Mouse (Mus musculus) heart, embryonic 14.5 days (tissue): ENCODE results near the gene Fuca1. TPM values are rescaled to one million over a fixed set of nuclear protein-coding genes. Genes with fewer than 3 reads are reported as not detected.

ENCODE experiments used
- ATAC-seq: fragments of 200-750 bp; cut with Nextera tagmentation; 2 replicates; pipeline ENCODE4 v1.8.0; 2017; ENCODE audit warnings: low read depth, moderate TSS enrichment; ENCODE audit not compliant: insufficient number of reproducible peaks, insufficient read depth, low FRiP score
- H3K27ac ChIP-seq, 2 experiments: fragments of 200-500 bp in 1 of 2; fragments of 300-500 bp in 1 of 2; sonication (generic) in 1 of 2; replicated peaks in 1 of 2; 2 replicates each; pipeline ENCODE4 v1.5.1; 2012 to 2014; ENCODE audit warnings: low read depth in 2 of 2, low read length in 2 of 2, control low read depth in 1 of 2, mild to moderate bottlenecking in 1 of 2, mixed read lengths in 1 of 2; ENCODE audit not compliant: control insufficient read depth in 1 of 2, insufficient read depth in 1 of 2
- H3K27me3 ChIP-seq: fragments of 300-500 bp; sonication (generic); 2 replicates; pipeline ENCODE4 v1.6.1; 2014; ENCODE audit warnings: mild to moderate bottlenecking, low read length, control low read depth; ENCODE audit not compliant: control insufficient read depth, insufficient read depth
- H3K36me3 ChIP-seq: fragments of 300-500 bp; sonication (generic); 2 replicates; pipeline ENCODE4 v1.6.1; 2014; ENCODE audit warnings: mild to moderate bottlenecking, control low read depth, low read length, mixed read lengths; ENCODE audit not compliant: control insufficient read depth, insufficient read depth
- H3K4me1 ChIP-seq, 2 experiments: fragments of 200-500 bp in 1 of 2; fragments of 300-500 bp in 1 of 2; sonication (generic) in 1 of 2; 2 replicates each; pipeline ENCODE4 v1.6.1; 2012 to 2014; ENCODE audit warnings: low read length in 2 of 2, control low read depth in 1 of 2, mixed read lengths in 1 of 2; ENCODE audit not compliant: control insufficient read depth in 2 of 2, insufficient read depth in 2 of 2
- H3K4me2 ChIP-seq: fragments of 300-500 bp; sonication (generic); 2 replicates; pipeline ENCODE4 v1.6.1; 2014; ENCODE audit warnings: mild to moderate bottlenecking, low read length
- H3K4me3 ChIP-seq, 2 experiments: fragments of 200-500 bp in 1 of 2; fragments of 300-500 bp in 1 of 2; sonication (generic) in 1 of 2; 2 replicates each; pipeline ENCODE4 v1.5.1; 2012 to 2014; ENCODE audit warnings: low read length in 2 of 2, mild to moderate bottlenecking in 2 of 2, control low read depth in 1 of 2, low read depth in 1 of 2, moderate library complexity in 1 of 2; ENCODE audit not compliant: control insufficient read depth in 1 of 2, insufficient read depth in 1 of 2
- H3K9ac ChIP-seq: fragments of 300-500 bp; sonication (generic); 2 replicates; pipeline ENCODE4 v1.6.1; 2014; ENCODE audit warnings: mild to moderate bottlenecking, low read length
- H3K9me3 ChIP-seq: fragments of 300-500 bp; sonication (generic); 2 replicates; pipeline ENCODE4 v1.6.1; 2016; ENCODE audit warnings: low read length, control low read depth; ENCODE audit not compliant: control insufficient read depth
- WGBS: fragments of 180-500 bp; shearing (Covaris S2); extraction: QIAGEN DNeasy Blood & Tissue Kit; methylation state at CpG from one replicate; pipeline ENCODE4 v1.1.7; 2014; 5-methylcytosine and 5-hydroxymethylcytosine counted together
- polyA plus RNA-seq: library from polyadenylated mRNA; unstranded; fragments of >200 nt; fragmentation: Nextera tagmentation; extraction: Ambion mirVana; gene quantifications from 2 replicates; pipeline ENCODE4 v1.2.1, GENCODE M21; 2014

Fuca1 gene
- polyA plus RNA-seq, 1 experiment from 2014 or later = 63.0 TPM

DNA sequence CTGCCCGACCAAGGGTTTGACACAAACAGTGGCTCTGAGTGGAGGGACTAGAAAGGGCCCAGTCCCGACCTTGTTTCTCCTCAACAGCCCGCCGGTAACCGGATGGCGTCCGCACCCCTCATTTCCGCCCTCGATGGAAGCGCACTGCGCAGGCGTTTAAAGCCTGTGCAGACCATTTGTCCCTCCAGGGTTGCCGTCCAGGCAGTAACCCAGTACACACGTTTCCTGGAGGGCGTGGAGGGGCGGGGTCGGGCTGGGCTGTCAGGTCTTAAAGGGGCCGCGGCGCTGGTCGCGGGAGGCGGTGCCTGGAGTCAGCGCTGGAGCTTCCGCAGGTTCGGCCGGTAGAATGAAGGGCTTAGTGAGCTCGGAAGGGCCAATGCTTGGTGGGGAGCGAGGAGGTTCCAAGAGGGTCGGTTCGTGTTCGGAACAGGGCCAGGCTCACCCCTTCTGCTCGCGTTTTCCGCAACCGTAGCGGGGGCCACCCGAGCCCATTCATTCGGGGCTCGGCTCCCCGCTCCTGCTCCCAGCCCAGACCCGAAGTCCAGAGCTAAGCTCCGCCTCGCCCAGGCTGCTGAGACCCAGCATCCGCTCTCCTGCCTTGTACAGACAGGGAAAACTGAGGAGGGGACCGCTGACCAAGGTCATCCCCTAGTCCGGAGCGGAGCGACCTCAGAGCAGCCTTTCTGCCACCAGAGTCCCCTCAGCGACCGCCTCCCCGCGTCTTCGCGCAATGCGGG, 43.1 kb downstream of the Fuca1 start, which contains the start of gene Gale:
Gene Gale, plus strand, starts transcription at position 271 of the 737 bp plus-strand sequence.
- H3K36me3 ChIP-seq = peaks cover 63% of the 10 kb centered on the region

GRCm38 (mm10) chr4:135964426-135964825, 43.9 kb downstream of the Fuca1 start:
- peak overlapping the region; percentile 94 for H3K4me2 ChIP-seq
- H3K4me1 ChIP-seq = peaks cover 6 to 17% of the 10 kb centered on the region in 2 experiments
- peaks cover 65% of the 10 kb centered on the region for H3K36me3 ChIP-seq
- peak overlapping the region; percentile 85 for H3K9ac ChIP-seq
- 5% methylated on average over 12 of the region's 12 CpGs for WGBS
- H3K27me3 ChIP-seq = no peaks in the 10 kb centered on the region
- ATAC-seq = no peak
- peak overlapping the region; percentile 47 to 93 for H3K27ac ChIP-seq
- H3K9me3 ChIP-seq = no peaks in the 10 kb centered on the region
- H3K4me3 ChIP-seq = peak overlapping the region; percentile 74 to 83

More for the DNA sequence above, 43.1 kb downstream of the Fuca1 start, which contains the start of gene Gale:
- Histone ChIP-seq H3K9me3 (no peaks in the 10 kb centered on the region), H3K4me3 (peak within 1 kb of the TSS; percentile 74 to 83), H3K4me1 (peaks cover 6 to 17% of the 10 kb centered on the region in 2 experiments), H3K27ac (peak within 1 kb of the TSS; percentile 75 to 93), H3K9ac (peak within 1 kb of the TSS; percentile 93), H3K4me2 (peak within 1 kb of the TSS; percentile 94), H3K27me3 (no peaks in the 10 kb centered on the region)
- peak; percentile 90 for ATAC-seq
- WGBS = under 1% methylated on average over 56 of the region's 56 CpGs

- no peak overlapping the region for H3K9ac ChIP-seq
- H3K36me3 ChIP-seq = peaks cover 66% of the 10 kb centered on the region
- WGBS = 82% methylated on average over 9 of the region's 9 CpGs
- no peak overlapping the region for H3K27ac ChIP-seq
- H3K4me2 ChIP-seq = no peak overlapping the region
- no peak overlapping the region for H3K4me3 ChIP-seq
- H3K27me3 ChIP-seq = no peaks in the 10 kb centered on the region
- no peak for ATAC-seq
- H3K9me3 ChIP-seq = no peaks in the 10 kb centered on the region
- peaks cover 6 to 17% of the 10 kb centered on the region in 2 experiments for H3K4me1 ChIP-seq
Observed at GRCm38 (mm10) chr4:135965113-135965512, 44.6 kb downstream of the Fuca1 start.

DNA sequence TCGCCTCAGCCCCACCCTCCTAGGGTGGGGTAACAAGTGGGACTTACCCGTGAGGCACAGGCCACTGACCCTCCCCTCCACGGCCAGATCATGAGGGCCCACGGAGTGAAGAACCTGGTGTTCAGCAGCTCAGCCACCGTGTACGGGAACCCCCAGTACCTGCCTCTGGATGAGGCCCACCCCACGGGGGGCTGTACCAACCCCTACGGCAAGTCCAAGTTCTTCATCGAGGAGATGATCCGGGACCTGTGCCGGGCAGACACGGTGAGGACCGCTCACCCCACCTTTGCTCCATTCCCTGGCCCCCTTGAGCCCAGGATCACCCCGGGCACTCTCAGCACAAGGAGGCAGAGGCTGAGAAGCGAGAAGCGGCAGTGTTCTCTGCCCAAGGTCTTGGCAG, 45.7 kb downstream of the Fuca1 start:
- Histone ChIP-seq H3K9me3 (no peaks in the 10 kb centered on the region), H3K4me1 (peaks cover 7 to 22% of the 10 kb centered on the region in 2 experiments), H3K27ac (no peak overlapping the region), H3K36me3 (peaks cover 63% of the 10 kb centered on the region), H3K27me3 (no peaks in the 10 kb centered on the region), H3K9ac (no peak overlapping the region), H3K4me2 (no peak overlapping the region), H3K4me3 (no peak overlapping the region)
- WGBS = 92% methylated on average over 16 of the region's 16 CpGs
- no peak for ATAC-seq

DNA sequence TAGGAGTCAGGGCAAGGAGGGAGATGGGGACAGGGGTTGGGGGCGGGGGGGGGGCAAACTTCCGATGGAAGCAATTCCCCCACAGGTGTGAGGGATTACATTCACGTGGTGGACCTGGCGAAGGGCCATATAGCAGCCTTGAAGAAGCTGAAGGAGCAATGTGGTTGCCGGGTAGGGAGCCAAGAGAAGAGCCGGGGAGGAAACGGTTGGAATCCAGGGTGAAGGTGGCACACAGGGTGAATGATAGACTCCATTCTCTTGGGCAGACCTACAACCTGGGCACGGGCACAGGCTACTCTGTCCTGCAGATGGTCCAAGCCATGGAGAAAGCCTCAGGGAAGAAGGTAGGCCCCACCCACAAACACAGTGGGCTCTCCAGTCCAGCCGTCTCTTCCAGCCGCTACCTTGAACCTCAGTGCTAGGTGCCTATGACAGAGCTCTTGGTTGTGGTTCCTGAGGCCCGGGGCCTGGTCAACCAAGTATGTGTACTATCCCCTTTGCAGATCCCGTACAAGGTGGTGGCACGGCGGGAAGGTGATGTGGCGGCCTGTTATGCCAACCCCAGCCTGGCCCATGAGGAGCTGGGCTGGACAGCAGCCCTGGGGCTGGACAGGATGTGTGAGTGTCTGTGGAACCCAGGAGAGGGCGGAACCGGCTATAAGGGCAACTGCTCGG, 46.7 kb downstream of the Fuca1 start:
- Histone ChIP-seq H3K36me3 (peaks cover 54% of the 10 kb centered on the region), H3K9me3 (no peaks in the 10 kb centered on the region), H3K9ac (no peak overlapping the region), H3K4me2 (no peak overlapping the region), H3K27me3 (no peaks in the 10 kb centered on the region), H3K27ac (no peak overlapping the region), H3K4me1 (peaks cover 14 to 28% of the 10 kb centered on the region in 2 experiments), H3K4me3 (no peak overlapping the region)
- ATAC-seq = no peak
- 89% methylated on average over 18 of the region's 18 CpGs for WGBS

DNA sequence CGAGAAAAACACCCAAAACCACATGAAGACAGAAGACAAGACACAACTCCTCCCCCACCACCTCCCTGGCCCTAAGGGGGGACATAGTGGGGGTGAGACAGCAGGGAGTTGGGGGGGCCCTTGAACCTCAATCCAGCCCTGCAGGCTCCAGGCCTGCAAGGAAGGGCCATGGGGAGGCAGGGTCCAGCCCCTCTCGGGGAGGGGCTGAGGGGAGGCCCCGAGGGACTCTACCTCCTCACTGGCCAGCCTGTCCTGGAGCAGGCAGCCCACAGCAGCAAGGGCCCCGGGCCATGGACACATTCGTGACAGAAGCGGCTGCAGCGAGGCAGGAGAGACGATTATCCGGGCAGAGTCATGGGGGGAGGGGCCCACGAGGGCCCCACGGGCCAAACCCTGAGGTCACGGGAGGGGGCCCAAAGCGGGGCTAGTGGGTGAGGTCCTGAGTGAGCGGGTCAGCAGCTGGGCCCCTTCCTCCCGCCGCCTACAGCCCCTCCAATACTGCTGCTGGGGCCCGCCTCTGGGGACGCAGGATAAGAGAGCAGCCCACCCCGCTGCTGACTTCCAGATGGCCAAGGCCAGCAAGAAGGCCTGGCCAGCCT, 47.8 kb downstream of the Fuca1 start:
- Histone ChIP-seq H3K4me3 (no peak overlapping the region), H3K9me3 (no peaks in the 10 kb centered on the region), H3K36me3 (peaks cover 52% of the 10 kb centered on the region), H3K4me2 (no peak overlapping the region), H3K4me1 (peaks cover 17 to 22% of the 10 kb centered on the region in 2 experiments), H3K27ac (no peak overlapping the region), H3K9ac (no peak overlapping the region), H3K27me3 (no peaks in the 10 kb centered on the region)
- ATAC-seq = no peak
- 74% methylated on average over 19 of the region's 19 CpGs for WGBS

GRCm38 (mm10) chr4:135969070-135969750, 48.7 kb downstream of the Fuca1 start:
- Histone ChIP-seq H3K4me2 (no peak overlapping the region), H3K4me1 (peaks cover 18 to 19% of the 10 kb centered on the region in 2 experiments), H3K9me3 (no peaks in the 10 kb centered on the region), H3K9ac (no peak overlapping the region), H3K27me3 (no peaks in the 10 kb centered on the region), H3K27ac (no peak overlapping the region), H3K4me3 (no peak overlapping the region), H3K36me3 (peaks cover 52% of the 10 kb centered on the region)
- ATAC-seq = no peak
- 91% methylated on average over 13 of the region's 13 CpGs for WGBS
